Mouse (Mus musculus) lung, postnatal 0 days (tissue): ENCODE data around the gene Kcnj9. TPM values are rescaled to one million over a fixed set of nuclear protein-coding genes. Genes with fewer than 3 reads are reported as not detected.
A peak's percentile ranks its signal among the peaks of the same experiment; 100 is the strongest.

ENCODE experiments used
- ATAC-seq: fragments of 200-750 bp; cut with Nextera tagmentation; 2 replicates; pipeline ENCODE4 v1.8.0; 2017; ENCODE audit warnings: moderate library complexity
- DNase-seq: peaks from one replicate; pipeline ENCODE4 v3.0.0-alpha.2; 2016; ENCODE audit warnings: low spot score
- H3K27ac ChIP-seq: fragments of 300-500 bp; sonication (generic); 2 replicates; pipeline ENCODE4 v1.5.1; 2014; ENCODE audit warnings: antibody characterized with exemption, mild to moderate bottlenecking, low read length, mixed read lengths
- H3K27me3 ChIP-seq: fragments of 300-500 bp; sonication (generic); replicated peaks from 2 replicates; pipeline ENCODE4 v1.6.1; 2014; ENCODE audit warnings: low read length, mixed read lengths; ENCODE audit not compliant: insufficient read depth
- H3K36me3 ChIP-seq: fragments of 300-500 bp; sonication (generic); 2 replicates; pipeline ENCODE4 v1.6.1; 2014; ENCODE audit warnings: low read length, mixed read lengths; ENCODE audit not compliant: insufficient read depth
- H3K4me1 ChIP-seq: fragments of 300-500 bp; sonication (generic); 2 replicates; pipeline ENCODE4 v1.6.1; 2014; ENCODE audit warnings: antibody characterized with exemption, low read depth, low read length, mixed read lengths; ENCODE audit not compliant: insufficient read depth
- H3K4me2 ChIP-seq: fragments of 300-500 bp; sonication (generic); replicated peaks from 2 replicates; pipeline ENCODE4 v1.6.1; 2014; ENCODE audit warnings: low read depth, mild to moderate bottlenecking, low read length, moderate library complexity, mixed read lengths
- H3K4me3 ChIP-seq: fragments of 300-500 bp; sonication (generic); 2 replicates; pipeline ENCODE4 v1.5.1; 2014; ENCODE audit warnings: low read depth, low read length
- H3K9ac ChIP-seq: fragments of 300-500 bp; sonication (generic); replicated peaks from 2 replicates; pipeline ENCODE4 v1.6.1; 2014; ENCODE audit warnings: low read depth, mild to moderate bottlenecking
- H3K9me3 ChIP-seq: fragments of 300-500 bp; sonication (generic); 2 replicates; pipeline ENCODE4 v1.6.1; 2016; ENCODE audit warnings: low read length, mixed read lengths
- CTCF ChIP-seq: IDR thresholded peaks from 2 replicates; pipeline ENCODE4 v1.5.1; 2016; ENCODE audit warnings: antibody characterized with exemption, mild to moderate bottlenecking
- EP300 ChIP-seq: IDR thresholded peaks from 2 replicates; pipeline ENCODE4 v1.6.1; 2016; ENCODE audit warnings: antibody characterized with exemption, mild to moderate bottlenecking, control low read depth
- WGBS: fragments of 180-500 bp; shearing (Covaris S2); extraction: QIAGEN DNeasy Blood & Tissue Kit; methylation state at CpG from one replicate; pipeline ENCODE4 v1.1.7; 2014; 5-methylcytosine and 5-hydroxymethylcytosine counted together
- polyA plus RNA-seq: library from polyadenylated mRNA; unstranded; fragments of >200 nt; fragmentation: Nextera tagmentation; extraction: Ambion mirVana; gene quantifications from 2 replicates; pipeline ENCODE4 v1.2.1, GENCODE M21; 2015

Kcnj9 gene
- polyA plus RNA-seq, 1 experiment from 2014 or later: not detected

- Histone ChIP-seq H3K9me3 (no peaks in the 10 kb centered on the region), H3K9ac (no peak within 1 kb of the TSS), H3K36me3 (no peaks in the 10 kb centered on the region), H3K27me3 (no peaks in the 10 kb centered on the region), H3K4me1 (no peaks in the 10 kb centered on the region; the same call in 1 of the 2 replicates), H3K4me3 (peak within 1 kb of the TSS; percentile 35), H3K27ac (no peak within 1 kb of the TSS), H3K4me2 (peak within 1 kb of the TSS; percentile 57)
- TF ChIP-seq EP300 (no peak), CTCF (no peak)
- DNase-seq: peak; percentile 73
- WGBS: 1% methylated on average over 34 of the region's 38 CpGs
- peak; percentile 85 for ATAC-seq
Measured at GRCm38 (mm10) chr1:172340729-172341321, 11.7 kb upstream of the Kcnj9 start, which contains the start of gene Kcnj10. Gene Kcnj10 (plus strand): TSS chr1:172341210.

- no peak for DNase-seq
- 41% methylated on average over 2 of the region's 2 CpGs for WGBS
Measured at GRCm38 (mm10) chr1:172337411-172338185, 8.5 kb upstream of the Kcnj9 start.

GRCm38 (mm10) chr1:172335804-172336203, 6.7 kb upstream of the Kcnj9 start:
- Histone ChIP-seq H3K9me3 (no peaks in the 10 kb centered on the region), H3K4me3 (no peak overlapping the region), H3K9ac (no peak overlapping the region), H3K36me3 (no peaks in the 10 kb centered on the region), H3K27me3 (no peaks in the 10 kb centered on the region), H3K4me2 (no peak overlapping the region), H3K4me1 (no peaks in the 10 kb centered on the region; the same call in 1 of the 2 replicates), H3K27ac (no peak overlapping the region)
- no peak for DNase-seq
- 65% methylated on average over 15 of the region's 15 CpGs for WGBS
- TF ChIP-seq EP300 (no peak), CTCF (no peak)
- ATAC-seq: no peak

More at GRCm38 (mm10) chr1:172337411-172338185, 8.5 kb upstream of the Kcnj9 start:
- TF ChIP-seq CTCF: no peak
- TF ChIP-seq EP300: no peak
- no peak overlapping the region for H3K9ac ChIP-seq
- no peak overlapping the region for H3K27ac ChIP-seq
- no peaks in the 10 kb centered on the region for H3K27me3 ChIP-seq
- H3K4me2 ChIP-seq: no peak overlapping the region
- no peaks in the 10 kb centered on the region for H3K9me3 ChIP-seq
- H3K36me3 ChIP-seq: no peaks in the 10 kb centered on the region
- no peak for ATAC-seq
- H3K4me1 ChIP-seq: no peaks in the 10 kb centered on the region; the same call in 1 of the 2 replicates
- H3K4me3 ChIP-seq: no peak overlapping the region

- no peak for TF ChIP-seq EP300
- TF ChIP-seq CTCF: peak; percentile 63
- Histone ChIP-seq H3K27ac (no peak overlapping the region), H3K4me3 (no peak overlapping the region), H3K9me3 (no peaks in the 10 kb centered on the region), H3K9ac (no peak overlapping the region), H3K4me2 (no peak overlapping the region), H3K27me3 (peaks cover 8% of the 10 kb centered on the region; the same call in 1 of the 2 replicates), H3K4me1 (no peaks in the 10 kb centered on the region), H3K36me3 (no peaks in the 10 kb centered on the region)
- WGBS: 13% methylated on average over 3 of the region's 3 CpGs
- ATAC-seq (no peak), DNase-seq (no peak)
Measured at GRCm38 (mm10) chr1:172333512-172333911, 4.4 kb upstream of the Kcnj9 start.

- no peaks in the 10 kb centered on the region for H3K9me3 ChIP-seq
- no peak for DNase-seq
- H3K36me3 ChIP-seq: no peaks in the 10 kb centered on the region
- ATAC-seq: no peak
- H3K4me3 ChIP-seq: no peak overlapping the region
- no peak overlapping the region for H3K27ac ChIP-seq
- no peak overlapping the region for H3K4me2 ChIP-seq
- no peaks in the 10 kb centered on the region for H3K4me1 ChIP-seq
- peaks cover 13% of the 10 kb centered on the region; the same call in 1 of the 2 replicates for H3K27me3 ChIP-seq
- TF ChIP-seq EP300 (no peak), CTCF (no peak)
- WGBS: 63% methylated on average over 2 of the region's 2 CpGs
- H3K9ac ChIP-seq: no peak overlapping the region
Measured at GRCm38 (mm10) chr1:172332925-172333324, 3.8 kb upstream of the Kcnj9 start.

- no peak overlapping the region for H3K27ac ChIP-seq
- no peak overlapping the region for H3K4me3 ChIP-seq
- DNase-seq (no peak), ATAC-seq (no peak)
- H3K9ac ChIP-seq: no peak overlapping the region
- peaks cover 27% of the 10 kb centered on the region; the same call in 1 of the 2 replicates for H3K27me3 ChIP-seq
- no peaks in the 10 kb centered on the region for H3K36me3 ChIP-seq
- H3K9me3 ChIP-seq: no peaks in the 10 kb centered on the region
- WGBS: 66% methylated on average over 8 of the region's 8 CpGs
- H3K4me2 ChIP-seq: no peak overlapping the region
- no peak for TF ChIP-seq EP300
- TF ChIP-seq CTCF: no peak
- H3K4me1 ChIP-seq: no peaks in the 10 kb centered on the region
Measured at GRCm38 (mm10) chr1:172331422-172331947, 2.4 kb upstream of the Kcnj9 start.
